Mouse (Mus musculus) spleen, adult 2 months (tissue): ENCODE data around the gene Tspo2.

Experiments
- CTCF ChIP-seq: fragments of 200-500 bp; IDR thresholded peaks from 2 replicates; pipeline ENCODE4 v1.5.1; 2011; ENCODE audit warnings: mild to moderate bottlenecking, inconsistent platforms; ENCODE audit not compliant: insufficient read depth, insufficient read length, insufficient replicate concordance; ENCODE audit errors: extremely low read depth
- POLR2A ChIP-seq: fragments of 200-500 bp; IDR thresholded peaks from 2 replicates; pipeline ENCODE4 v1.6.1; 2011; ENCODE audit warnings: low read depth, low read length, inconsistent platforms

DNA sequence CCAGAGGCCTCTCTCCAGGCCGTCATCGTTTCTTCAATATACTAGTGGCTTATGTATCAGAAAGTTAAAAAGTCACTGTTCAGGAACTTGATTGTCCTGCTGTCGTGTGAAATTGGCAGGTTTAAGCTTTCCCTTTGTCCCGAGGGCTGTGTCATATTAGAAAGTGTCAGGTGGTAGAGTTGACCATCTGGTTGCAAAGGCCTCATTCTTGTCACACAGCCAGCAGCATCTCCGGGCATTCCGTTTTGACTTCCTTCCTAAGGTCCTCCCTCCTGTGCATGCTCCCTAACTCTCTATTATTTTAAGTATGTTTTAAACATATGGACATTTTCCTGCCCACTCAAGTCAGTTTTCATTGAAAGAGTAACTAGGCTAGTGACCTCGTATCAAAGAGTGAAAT is 35.3 kb downstream of the Tspo2 start:
- TF ChIP-seq CTCF (no peak), POLR2A (no peak)
